Mouse (Mus musculus): Measurements from ENCODE around the gene 4930562C15Rik.
A peak's percentile ranks its signal among the peaks of the same experiment; 100 is the strongest.

Gene 4930562C15Rik

GRCm38 (mm10) chr16:4861392-4861791, 26.2 kb downstream of the 4930562C15Rik start:
- peak; percentile 36 for DNase-seq (ENCODE audit: low read depth, low spot score)

DNA sequence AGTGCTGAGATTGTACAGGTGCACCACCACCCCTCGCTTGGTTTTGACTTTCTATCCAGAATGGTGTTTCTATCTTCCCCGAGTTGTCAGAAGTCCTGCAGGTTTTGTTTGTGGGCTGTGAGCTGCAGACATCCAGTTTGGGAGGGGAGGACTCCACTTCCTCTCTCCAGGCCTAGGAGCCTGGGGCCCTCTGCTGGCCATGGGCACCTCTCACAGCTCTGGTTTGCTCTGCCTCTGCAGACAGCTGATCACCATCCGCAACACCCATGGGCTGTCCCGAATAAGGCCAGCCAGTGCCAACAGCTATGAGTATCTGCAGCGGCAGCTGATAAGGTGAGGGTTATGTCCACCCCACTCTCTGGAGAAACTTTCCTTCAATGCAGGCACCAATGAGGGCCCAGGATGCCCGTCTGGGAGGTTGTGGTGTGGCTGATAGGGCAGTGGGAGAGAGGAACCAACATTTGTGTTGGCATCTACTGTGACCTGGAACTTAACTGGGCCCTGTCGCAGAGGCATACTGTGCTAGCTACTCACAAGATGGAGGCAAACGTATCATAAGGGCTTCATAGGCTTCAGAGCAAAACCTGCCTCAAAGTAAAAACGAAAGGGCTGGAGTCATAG, 27.8 kb downstream of the 4930562C15Rik start:
- DNase-seq (ENCODE audit: low read depth, low spot score) = peak; percentile 70

GRCm38 (mm10) chr16:4863742-4864141, 28.5 kb downstream of the 4930562C15Rik start:
- DNase-seq (ENCODE audit: low read depth, low spot score) = no peak

DNA sequence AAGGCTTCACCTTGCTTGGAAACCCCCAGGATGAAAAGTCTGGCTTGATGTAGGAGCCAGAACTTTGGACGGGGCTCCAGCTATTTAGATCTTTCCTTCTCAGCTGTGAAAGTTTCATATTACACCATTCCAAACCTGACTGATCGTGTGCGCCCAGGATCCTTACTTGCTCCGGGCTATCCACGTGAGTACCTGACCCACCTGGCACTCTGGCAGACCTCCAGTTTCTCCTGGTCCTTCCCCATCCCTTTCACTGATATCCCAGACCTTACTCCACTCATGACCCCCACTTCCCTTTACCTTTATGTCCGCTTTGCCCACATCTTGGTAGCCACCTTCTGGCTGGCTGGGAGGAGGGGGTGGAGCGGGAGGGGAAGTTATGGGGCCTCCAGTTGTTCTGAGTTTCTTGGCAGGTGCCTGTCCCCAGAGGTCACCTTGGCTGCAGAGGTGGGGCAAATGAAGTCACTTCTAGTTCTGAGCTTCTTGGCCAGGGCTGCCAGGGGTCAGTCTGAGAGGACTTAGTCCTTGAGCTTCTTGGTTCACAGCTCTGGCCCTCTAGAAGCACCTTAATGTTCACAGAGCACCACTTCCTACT, 31.0 kb downstream of the 4930562C15Rik start:
- no peak for DNase-seq (ENCODE audit: low read depth, low spot score)

DNA sequence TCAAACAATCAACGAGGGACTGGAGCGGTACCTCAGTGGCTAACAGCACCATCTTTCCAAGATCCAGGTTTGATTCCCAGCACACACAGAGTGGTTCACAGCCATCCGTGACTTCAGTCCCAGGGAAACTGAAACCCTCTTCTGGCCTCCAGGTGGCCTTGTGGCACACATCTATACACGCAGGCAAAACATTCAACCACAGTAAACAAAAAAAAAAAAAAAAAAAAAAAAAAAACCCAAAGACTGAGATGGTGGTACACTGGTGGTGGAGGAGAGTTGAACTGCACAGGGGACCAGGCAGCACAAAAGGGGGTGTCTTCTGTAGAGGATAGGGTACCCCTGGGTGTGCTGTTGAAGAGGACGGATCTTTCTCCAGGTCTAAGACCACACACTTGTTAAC, 35.3 kb downstream of the 4930562C15Rik start:
- no peak for DNase-seq (ENCODE audit: low read depth, low spot score)

GRCm38 (mm10) chr16:4871926-4872325, 36.7 kb downstream of the 4930562C15Rik start:
- no peak for DNase-seq (ENCODE audit: low read depth, low spot score)

- no peak for DNase-seq (ENCODE audit: low read depth, low spot score)
These were observed 40.2 kb downstream of the 4930562C15Rik start for GRCm38 (mm10) chr16:4875198-4876032.

DNA sequence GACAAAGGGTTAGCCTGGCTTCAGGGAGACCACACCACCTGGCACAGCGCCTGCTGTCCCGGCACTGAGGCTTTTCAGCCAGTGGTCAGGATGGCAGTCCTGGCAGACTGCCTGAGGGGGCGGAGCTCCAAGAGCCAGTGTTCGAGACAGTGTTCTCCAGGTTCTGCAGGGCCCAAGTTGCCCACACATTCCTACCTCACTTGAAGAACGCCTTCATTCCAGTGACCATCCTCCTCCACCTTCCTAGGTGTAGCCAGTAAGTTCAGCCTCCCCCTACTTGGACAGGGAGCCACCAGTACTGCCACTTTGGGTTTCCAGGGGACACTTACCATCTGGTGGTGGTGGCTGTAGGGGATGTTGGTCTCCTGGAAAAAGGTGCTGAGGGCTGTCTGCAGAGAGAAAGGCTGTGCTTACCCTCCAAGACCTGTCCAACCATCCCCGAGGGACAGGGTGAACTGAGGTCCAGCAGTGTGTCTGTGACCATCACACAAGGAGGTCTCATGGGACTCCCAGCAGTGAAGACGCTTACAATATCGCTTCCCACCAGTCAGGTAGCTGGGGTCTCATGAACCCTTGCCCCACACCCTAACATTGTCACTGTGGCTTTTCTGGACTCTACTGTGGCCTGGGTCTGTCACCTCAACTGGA, 40.9 kb downstream of the 4930562C15Rik start:
- no peak for DNase-seq (ENCODE audit: low read depth, low spot score)

DNA sequence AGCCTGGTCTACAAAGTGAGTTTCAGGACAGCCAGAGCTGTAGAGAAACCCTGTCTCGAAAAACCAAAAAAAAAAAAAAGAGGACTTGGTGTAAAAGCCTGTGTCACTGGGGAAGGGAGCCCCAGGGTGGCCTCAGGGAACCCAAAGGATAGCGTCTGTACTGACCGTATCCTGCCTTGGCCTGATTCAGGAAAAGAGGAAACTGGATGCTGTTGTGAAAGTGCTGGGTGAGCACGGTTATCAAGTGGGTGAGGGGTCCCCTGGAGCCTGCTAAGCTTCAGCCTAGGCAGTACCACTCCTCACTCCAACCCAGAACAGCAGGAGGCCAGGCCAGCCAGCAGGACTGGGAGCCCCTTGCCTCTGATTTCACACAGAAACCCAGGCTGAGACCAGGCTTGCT, 42.0 kb downstream of the 4930562C15Rik start:
- DNase-seq (ENCODE audit: low read depth, low spot score) = no peak

- no peak for DNase-seq (ENCODE audit: low read depth, low spot score)
These were observed 42.5 kb downstream of the 4930562C15Rik start for GRCm38 (mm10) chr16:4877701-4878100.

- DNase-seq (ENCODE audit: low read depth, low spot score) = peak; percentile 35
These were observed 43.1 kb downstream of the 4930562C15Rik start for GRCm38 (mm10) chr16:4878192-4878885.

DNA sequence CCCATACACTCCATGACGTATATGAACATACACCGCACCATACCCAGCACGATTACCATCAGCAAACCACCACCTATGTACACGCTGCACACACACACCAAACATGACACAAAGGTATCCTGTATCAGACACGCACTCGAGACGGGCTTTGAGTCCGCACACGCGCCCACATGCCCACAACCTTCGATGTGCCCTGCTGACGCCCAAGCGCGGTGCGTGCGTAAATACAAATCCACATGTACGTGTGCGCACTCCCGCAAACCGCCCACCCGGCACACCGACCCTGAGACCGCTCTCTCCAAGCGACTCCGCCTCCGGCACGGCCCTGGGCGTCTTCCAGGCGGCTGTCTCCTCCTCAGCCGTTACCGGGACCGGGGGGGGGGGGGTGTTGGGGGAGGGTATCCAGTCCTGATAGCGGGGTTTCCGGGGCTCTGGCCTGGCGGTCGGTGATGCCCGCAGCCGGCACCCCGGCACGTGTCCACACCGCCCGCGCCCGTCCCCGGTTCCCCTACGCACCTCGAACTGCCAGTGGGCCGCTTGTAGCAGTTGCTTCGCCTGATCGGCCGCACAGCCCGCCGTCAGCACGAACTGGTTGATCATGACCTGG, 44.0 kb downstream of the 4930562C15Rik start:
- DNase-seq (ENCODE audit: low read depth, low spot score) = peak; percentile 64

DNA sequence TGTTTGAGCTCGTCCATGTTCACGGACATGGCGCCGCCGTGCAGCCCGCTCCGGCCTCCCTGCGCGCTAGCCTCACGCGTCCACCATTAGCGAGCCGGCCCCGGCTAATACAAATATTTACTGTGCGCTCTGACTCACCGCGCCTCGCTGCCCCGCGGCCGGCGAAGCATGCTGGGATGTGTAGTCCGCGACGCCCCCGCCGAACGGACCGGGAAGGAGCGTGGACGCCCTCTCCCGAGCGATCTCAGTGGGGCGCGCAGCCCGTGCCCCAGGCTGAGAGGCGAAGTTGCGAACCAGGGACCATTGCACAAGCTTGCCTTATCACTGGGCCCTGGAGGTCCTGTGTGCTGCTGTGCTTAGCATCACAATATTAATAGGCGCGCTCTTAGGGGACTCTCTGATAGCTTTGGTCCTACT, 44.5 kb downstream of the 4930562C15Rik start:
- DNase-seq (ENCODE audit: low read depth, low spot score) = peak; percentile 93

- DNase-seq (ENCODE audit: low read depth, low spot score) = peak; percentile 99
These were observed 45.1 kb downstream of the 4930562C15Rik start, which contains the start of gene Ubald1 for GRCm38 (mm10) chr16:4880136-4880825. Gene Ubald1 (minus strand): TSS chr16:4880315.

GRCm38 (mm10) chr16:4881400-4882351, 46.5 kb downstream of the 4930562C15Rik start:
- DNase-seq (ENCODE audit: low read depth, low spot score) = peak; percentile 36

- no peak for DNase-seq (ENCODE audit: low read depth, low spot score)
These were observed 49.7 kb downstream of the 4930562C15Rik start for GRCm38 (mm10) chr16:4884930-4885329.

DNA sequence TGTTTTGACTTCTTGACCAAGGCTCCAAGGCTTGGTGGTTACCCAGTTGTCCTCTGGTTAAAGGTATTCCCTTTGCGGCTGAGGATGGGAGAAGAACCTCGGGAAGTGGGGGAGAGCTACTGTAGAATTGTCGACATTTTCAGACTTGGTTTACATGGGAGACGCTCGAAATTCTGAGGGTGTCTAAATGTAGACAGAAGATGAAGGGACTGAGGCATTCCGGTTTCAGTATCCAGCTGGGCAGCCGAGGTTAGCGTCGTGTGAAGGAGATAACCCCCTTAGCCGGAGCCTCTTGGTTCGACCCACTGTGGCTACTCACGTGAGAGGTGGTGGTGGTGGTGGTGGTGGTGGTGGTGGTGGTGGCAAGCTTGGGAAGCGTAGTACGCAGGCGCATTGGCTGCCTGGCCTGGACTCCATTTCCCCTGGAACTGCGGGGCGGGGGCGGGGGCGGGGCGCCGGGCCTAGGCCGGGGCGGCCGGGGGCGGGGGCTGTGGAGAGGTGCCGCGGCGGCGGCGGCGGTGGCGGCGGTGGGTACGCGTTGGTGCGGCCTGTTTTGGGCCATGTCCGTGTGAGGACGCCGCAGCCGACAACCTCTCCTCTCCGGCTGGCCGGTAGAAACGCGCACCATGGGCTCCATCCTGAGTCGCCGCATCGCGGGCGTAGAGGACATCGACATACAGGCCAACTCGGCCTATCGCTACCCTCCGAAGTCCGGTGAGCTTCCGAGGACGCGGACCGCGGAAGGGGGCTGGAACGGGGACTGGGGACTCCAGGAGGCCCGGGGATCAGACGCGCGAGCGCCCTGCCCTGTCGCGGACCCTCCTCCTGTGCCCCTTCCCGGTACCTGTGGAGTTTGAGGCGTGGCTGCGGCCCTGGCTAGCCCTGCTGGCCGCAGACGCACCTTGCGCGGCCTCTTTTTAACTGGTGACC, 50.8 kb downstream of the 4930562C15Rik start, which contains the start of gene Mgrn1:
Gene Mgrn1 (plus strand): TSS at position 490 of the 930 bp plus-strand sequence.
- DNase-seq (ENCODE audit: low read depth, low spot score) = peak; percentile 95

GRCm38 (mm10) chr16:4886690-4887020, 51.4 kb downstream of the 4930562C15Rik start:
- DNase-seq (ENCODE audit: low read depth, low spot score) = no peak

All from A20 (cell line).